Mouse (Mus musculus) frontal cortex, postnatal 25 days (tissue): ENCODE data around the gene Bak1.

Experiments
- DNase-seq, 2 experiments: peaks; one replicate each; pipeline ENCODE4 v3.0.0; 2022; ENCODE audit warnings: low spot score in 2 of 2

The Bak1 gene

GRCm38 (mm10) chr17:27021076-27021475 is 7.7 kb downstream of the Bak1 start:
- no peak for DNase-seq

- peak in 1 of 2 experiments; percentile 43 for DNase-seq
These were observed 10.1 kb downstream of the Bak1 start for GRCm38 (mm10) chr17:27018555-27019196.

GRCm38 (mm10) chr17:27017564-27018499 is 11.0 kb downstream of the Bak1 start:
- peak; percentile 70 to 71 for DNase-seq

- DNase-seq, result peak in 1 of 2 experiments; percentile 24
These were observed 15.9 kb downstream of the Bak1 start for GRCm38 (mm10) chr17:27012909-27013308.

- no peak for DNase-seq
These were observed 16.7 kb downstream of the Bak1 start for GRCm38 (mm10) chr17:27011998-27012672.

- DNase-seq, result no peak
These were observed 17.6 kb downstream of the Bak1 start for GRCm38 (mm10) chr17:27011167-27011566.

GRCm38 (mm10) chr17:27008277-27008676 is 20.5 kb downstream of the Bak1 start:
- no peak for DNase-seq

GRCm38 (mm10) chr17:27005644-27006043 is 23.2 kb downstream of the Bak1 start:
- no peak for DNase-seq

- DNase-seq, result no peak
These were observed 23.8 kb downstream of the Bak1 start for GRCm38 (mm10) chr17:27004903-27005485.

- peak in 1 of 2 experiments; percentile 43 for DNase-seq
These were observed 24.4 kb downstream of the Bak1 start for GRCm38 (mm10) chr17:27004431-27004830.

GRCm38 (mm10) chr17:27001889-27002288 is 26.9 kb downstream of the Bak1 start:
- DNase-seq, result no peak

GRCm38 (mm10) chr17:27001151-27001550 is 27.7 kb downstream of the Bak1 start:
- no peak for DNase-seq

GRCm38 (mm10) chr17:26999996-27000395 is 28.8 kb downstream of the Bak1 start:
- no peak for DNase-seq

- no peak for DNase-seq
These were observed 30.5 kb downstream of the Bak1 start for GRCm38 (mm10) chr17:26998283-26998682.

- DNase-seq, result no peak
These were observed 31.1 kb downstream of the Bak1 start for GRCm38 (mm10) chr17:26997661-26998060.

GRCm38 (mm10) chr17:26995562-26995961 is 33.2 kb downstream of the Bak1 start:
- DNase-seq, result no peak

GRCm38 (mm10) chr17:26995006-26995405 is 33.8 kb downstream of the Bak1 start:
- no peak for DNase-seq

GRCm38 (mm10) chr17:26994410-26994809 is 34.4 kb downstream of the Bak1 start:
- DNase-seq, result no peak

GRCm38 (mm10) chr17:26990521-26990920 is 38.3 kb downstream of the Bak1 start:
- DNase-seq, result no peak

GRCm38 (mm10) chr17:26985503-26986179 is 43.2 kb downstream of the Bak1 start:
- DNase-seq, result no peak

- DNase-seq, result no peak
These were observed 45.4 kb downstream of the Bak1 start for GRCm38 (mm10) chr17:26983382-26983781.
